Mouse (Mus musculus) myocyte (in vitro differentiated cells): ENCODE data around the gene Ccna1.

Source experiments
- CEBPB ChIP-seq: IDR thresholded peaks from 2 replicates; pipeline ENCODE4 v1.6.1; 2011; ENCODE audit warnings: mild to moderate bottlenecking, moderate library complexity; ENCODE audit not compliant: poor library complexity, insufficient read depth, severe bottlenecking
- E2F4 ChIP-seq: IDR thresholded peaks from one replicate; pipeline ENCODE4 v1.6.1; 2011; ENCODE audit warnings: mild to moderate bottlenecking, control low read depth, moderate library complexity; ENCODE audit not compliant: insufficient read depth
- MAX ChIP-seq: IDR thresholded peaks from one replicate; pipeline ENCODE4 v1.6.1; 2011; ENCODE audit warnings: low read depth, mild to moderate bottlenecking, control low read depth
- MYOD1 ChIP-seq, 3 experiments: IDR thresholded peaks; one replicate each; pipeline ENCODE4 v1.6.1; 2011; ENCODE audit warnings: control low read depth in 2 of 3, low read depth in 2 of 3, mild to moderate bottlenecking in 2 of 3, moderate library complexity in 1 of 3; ENCODE audit not compliant: insufficient read length in 2 of 3, control insufficient read depth in 1 of 3
- MYOG ChIP-seq, 3 experiments: IDR thresholded peaks; one replicate each; pipeline ENCODE4 v1.6.1; 2011; ENCODE audit warnings: control low read depth in 2 of 3, low read depth in 2 of 3, mild to moderate bottlenecking in 2 of 3; ENCODE audit not compliant: insufficient read length in 2 of 3, control insufficient read depth in 1 of 3, insufficient read depth in 1 of 3
- POLR2A ChIP-seq: IDR thresholded peaks from one replicate; pipeline ENCODE4 v1.6.1; 2011; ENCODE audit warnings: low read depth, mild to moderate bottlenecking, control low read depth, moderate library complexity; ENCODE audit not compliant: insufficient read length
- REST ChIP-seq: IDR thresholded peaks from one replicate; pipeline ENCODE4 v1.6.1; 2011; ENCODE audit warnings: mild to moderate bottlenecking, control low read depth, moderate library complexity; ENCODE audit not compliant: insufficient read depth, insufficient read length
- SRF ChIP-seq: IDR thresholded peaks from one replicate; pipeline ENCODE4 v1.6.1; 2011; ENCODE audit warnings: low read depth; ENCODE audit not compliant: control insufficient read depth, insufficient read length
- TCF12 ChIP-seq: IDR thresholded peaks from one replicate; pipeline ENCODE4 v1.6.1; 2011; ENCODE audit warnings: mild to moderate bottlenecking, control low read depth; ENCODE audit not compliant: poor library complexity, insufficient read depth, severe bottlenecking
- TCF3 ChIP-seq: IDR thresholded peaks from one replicate; pipeline ENCODE4 v1.6.1; 2011; ENCODE audit warnings: low read depth, control low read depth; ENCODE audit not compliant: insufficient read length
- USF1 ChIP-seq: IDR thresholded peaks from one replicate; pipeline ENCODE4 v1.6.1; 2011; ENCODE audit warnings: low read depth, mild to moderate bottlenecking, control low read depth, moderate library complexity

DNA sequence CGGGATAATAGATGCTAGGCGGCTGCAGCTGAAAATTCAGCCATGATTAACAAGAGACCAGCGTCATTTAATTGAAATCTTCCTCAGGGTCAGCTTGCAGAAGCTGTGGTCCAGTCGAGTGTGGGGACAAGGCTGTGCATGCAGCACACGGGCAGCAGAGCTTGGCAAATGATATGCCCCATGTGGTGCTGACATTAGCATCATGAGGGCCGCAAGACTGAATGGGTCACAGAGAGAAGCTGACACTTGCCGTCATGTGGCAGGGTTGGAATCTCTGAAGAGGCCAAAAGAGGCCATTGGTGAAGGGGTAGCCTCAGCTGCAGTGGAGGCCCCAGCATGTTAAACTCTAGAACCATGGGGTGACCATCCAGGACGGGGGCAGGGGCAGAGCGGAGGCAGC, 7.4 kb upstream of the Ccna1 start:
- TF ChIP-seq MYOD1 (IDR thresholded peaks at IDR 0.05; ENCODE audit: control insufficient read depth in 1 of 3, insufficient read length in 2 of 3, low read depth in 2 of 3), result no peak
- no peak for TF ChIP-seq CEBPB
- no peak for TF ChIP-seq MYOG (IDR thresholded peaks at IDR 0.05; ENCODE audit: control insufficient read depth in 1 of 3, insufficient read depth in 1 of 3, insufficient read length in 2 of 3, low read depth in 2 of 3)
- TF ChIP-seq POLR2A, result no peak
- TF ChIP-seq USF1, result no peak
- no peak for TF ChIP-seq E2F4
- no peak for TF ChIP-seq TCF3
- no peak for TF ChIP-seq TCF12
- no peak for TF ChIP-seq REST
- TF ChIP-seq SRF, result no peak
- no peak for TF ChIP-seq MAX
